Mouse (Mus musculus) CH12.LX (cell line): ENCODE results near the gene Cdca3.
A peak's percentile ranks its signal among the peaks of the same experiment; 100 is the strongest.

Source experiments
- CTCF ChIP-seq, 2 experiments: IDR thresholded peaks in 1 of 2; conservative IDR thresholded peaks in 1 of 2; 2 replicates each; pipeline ENCODE4 v1.5.1; 2011 to 2012; ENCODE audit warnings: low read depth in 2 of 2, low read length in 2 of 2, improper control_type of control experiment in 1 of 2, inconsistent platforms in 1 of 2, mild to moderate bottlenecking in 1 of 2, moderate library complexity in 1 of 2
- POLR2A ChIP-seq: IDR thresholded peaks from 2 replicates; pipeline ENCODE4 v1.6.1; 2011; ENCODE audit warnings: low read depth, mild to moderate bottlenecking, improper control_type of control experiment, low read length
- RCOR1 ChIP-seq: conservative IDR thresholded peaks from 2 replicates; pipeline ENCODE4 v1.6.1; 2012; ENCODE audit warnings: low read depth, mild to moderate bottlenecking, inconsistent platforms, low read length, improper control_type of control experiment
- ZMIZ1 ChIP-seq: IDR thresholded peaks from 2 replicates; pipeline ENCODE4 v1.6.1; 2012; ENCODE audit warnings: low read depth, mild to moderate bottlenecking, inconsistent platforms, low read length, improper control_type of control experiment

- TF ChIP-seq RCOR1 (peak; percentile 53; the same call in 1 of the 2 replicates), CTCF (conservative IDR thresholded peaks at IDR 0.05 in 1 of 2, IDR thresholded peaks at IDR 0.05 in 1 of 2; ENCODE audit: low read depth in 2 of 2, low read length in 2 of 2) (no peak), ZMIZ1 (0 out of 2 replicates have a peak, but pooled peaks have one; percentile 48), POLR2A (peak; percentile 72)
These were observed 46.9 kb upstream of the Cdca3 start for GRCm38 (mm10) chr6:124782436-124782835.
